Mouse (Mus musculus) activated CD4-positive, CD25-positive, alpha-beta regulatory T cell (primary cell): ENCODE measurements around the gene Lrrc30. TPM values are rescaled to one million over a fixed set of nuclear protein-coding genes. Genes with fewer than 3 reads are reported as not detected.

ENCODE experiments used
- polyA plus RNA-seq, 2 experiments: library from polyadenylated mRNA; unstranded; fragments of 100-300 nt; shearing (Covaris generic); gene quantifications; one replicate each; pipeline ENCODE4 v1.2.1; 2017

Gene Lrrc30
- polyA plus RNA-seq: under 1 TPM in 1 of 2 experiments, not detected in 1; 0.26 TPM

DNA sequence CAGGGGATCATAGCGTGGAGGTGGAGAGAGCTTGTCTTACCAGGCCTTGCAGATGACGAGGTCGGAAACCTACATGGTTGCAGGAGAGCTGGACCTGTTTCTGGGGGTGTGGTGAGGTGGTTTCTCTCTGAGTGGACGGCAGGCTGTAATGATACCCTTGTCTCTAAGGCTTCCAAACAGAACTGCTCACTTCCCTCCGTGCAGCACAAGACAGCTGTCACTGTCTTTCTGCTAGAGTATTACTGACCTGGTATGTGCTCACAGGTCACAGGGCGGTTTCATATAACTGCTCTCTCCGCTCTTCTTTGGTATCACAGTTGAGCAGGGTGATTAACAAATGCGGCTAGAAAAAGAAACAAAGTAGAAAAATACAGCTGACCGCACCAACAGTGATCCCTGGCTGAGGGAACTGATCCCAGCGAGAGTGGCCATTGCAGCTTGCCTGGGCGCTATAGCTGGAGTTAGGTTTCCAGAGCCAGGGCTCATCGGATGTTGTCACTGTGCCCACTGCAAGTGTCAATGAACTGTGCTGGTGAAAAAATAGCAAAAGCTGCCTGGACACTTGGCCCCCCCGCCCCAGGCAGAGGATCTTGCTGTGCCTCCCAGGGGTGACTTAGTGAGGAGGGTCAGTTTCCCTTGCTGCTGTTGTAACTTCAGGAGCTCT, at the start of gene Lrrc30:
Gene Lrrc30, minus strand, starts transcription at position 48 of the 664 bp plus-strand sequence.

Other genes starting within 250 kb of the Lrrc30 start
- under 1 TPM in 1 of 2 experiments, not detected in 1; 0.06 TPM for gene Lama1, start 64.5 kb upstream of the Lrrc30 start, polyA plus RNA-seq